9 mouse cellular contexts compared by ENCODE assay signal in genomic region chr19:5965280-5965679, GRCm38 (mm10). TPM values are rescaled to one million over a fixed set of nuclear protein-coding genes. Genes with fewer than 3 reads are reported as not detected.
DNase-seq lines count a peak whose midpoint lies in the region; ATAC-seq and TF ChIP-seq lines count a peak whose summit lies in the region.
"Had no signal": no experiment of that assay in that cellular context is flagged by ENCODE, and none has a peak within 500 bp of the region (broad histone marks: within the 10 kb centered on the region; RNA-seq: fewer than 3 reads in every experiment).

No protein-coding gene starts in this region.

- peaks cover 0 to 32% of the 10 kb centered on the region in 2 experiments; a peak in 3 of 4 replicates for H3K4me1 ChIP-seq in MEL (ENCODE audit: control insufficient read depth in 1 of 2, insufficient read depth in 2 of 2, low read length in 2 of 2)
- peaks cover 77% of the 10 kb centered on the region for H3K4me1 ChIP-seq in liver, embryonic 12.5 days
- peaks cover 9% of the 10 kb centered on the region for H3K4me1 ChIP-seq in neural tube, embryonic 14.5 days (ENCODE audit: control insufficient read depth, insufficient read depth, low read length)

- no peaks in the 10 kb centered on the region for H3K27me3 ChIP-seq in MEL (ENCODE audit: control insufficient read depth in 1 of 2, insufficient read depth in 2 of 2, low read length in 2 of 2)
- no peaks in the 10 kb centered on the region for H3K27me3 ChIP-seq in liver, embryonic 12.5 days (replicated peaks)
- no peaks in the 10 kb centered on the region for H3K27me3 ChIP-seq in neural tube, embryonic 14.5 days (ENCODE audit: control insufficient read depth, insufficient read depth, low read length)

- DNase-seq in 416B (ENCODE audit: low read depth) (peak; percentile 88), MEL (ENCODE audit: low read depth, low spot score) (peak; percentile 93)
- DNase-seq in cerebellum, postnatal 10 days = peak; percentile 88 to 90
- peak; percentile 57 to 62 for DNase-seq in gastrocnemius, adult 8-10 months (ENCODE audit: low spot score in 2 of 2)
- peak; percentile 84 for DNase-seq in kidney, adult 9 months
- DNase-seq in thymus, postnatal 0 days (ENCODE audit: low spot score) = peak; percentile 87

- H3K4me3 ChIP-seq in MEL (ENCODE audit: control insufficient read depth in 1 of 2, insufficient read depth in 1 of 2, low read depth in 2 of 2, low read length in 2 of 2) = peak overlapping the region in 1 of 2 experiments; percentile 88; a peak in 2 of 4 replicates
- H3K4me3 ChIP-seq in liver, embryonic 12.5 days = 0 out of 2 replicates have a peak overlapping the region, but pooled peaks have one; percentile 81
- no peak overlapping the region for H3K4me3 ChIP-seq in neural tube, embryonic 14.5 days (ENCODE audit: low read depth, low read length)

- H3K36me3 ChIP-seq in MEL (ENCODE audit: control insufficient read depth in 1 of 2, insufficient read depth in 2 of 2, low read length in 2 of 2) = peaks cover 0 to 22% of the 10 kb centered on the region in 2 experiments; a peak in 3 of 4 replicates
- H3K36me3 ChIP-seq in liver, embryonic 12.5 days = peaks cover 17% of the 10 kb centered on the region
- no peaks in the 10 kb centered on the region for H3K36me3 ChIP-seq in neural tube, embryonic 14.5 days (ENCODE audit: control insufficient read depth, insufficient read depth, low read length)

- peak overlapping the region; percentile 92 for H3K4me2 ChIP-seq in liver, embryonic 12.5 days
- no peak overlapping the region for H3K4me2 ChIP-seq in neural tube, embryonic 14.5 days (ENCODE audit: low read depth, low read length)

- H3K27ac ChIP-seq in MEL (ENCODE audit: control insufficient read depth, low read depth, low read length) = peak overlapping the region; percentile 91
- H3K27ac ChIP-seq in liver, embryonic 12.5 days = peak overlapping the region; percentile 88
- no peak overlapping the region for H3K27ac ChIP-seq in neural tube, embryonic 14.5 days (ENCODE audit: low read depth, low read length)

- peak in 1 of 2 experiments; percentile 43; a peak in 1 of 4 replicates for TF ChIP-seq EP300 in MEL (IDR thresholded peaks at IDR 0.05; ENCODE audit: low read depth in 1 of 2, low read length in 2 of 2)

- no peak for TF ChIP-seq POLR2A in MEL (IDR thresholded peaks at IDR 0.05; ENCODE audit: control insufficient read depth in 1 of 2, insufficient read depth in 1 of 2, low read depth in 1 of 2, low read length in 2 of 2, poor library complexity in 1 of 2)

- TF ChIP-seq RAD21 in MEL (IDR thresholded peaks at IDR 0.05; ENCODE audit: low read depth, low read length) = peak; percentile 99

- TF ChIP-seq CTCF in MEL (IDR thresholded peaks at IDR 0.05 in 2 of 3, conservative IDR thresholded peaks at IDR 0.05 in 1 of 3; ENCODE audit: control insufficient read depth in 1 of 3, insufficient read depth in 1 of 3, low read depth in 2 of 3, low read length in 3 of 3, poor library complexity in 1 of 3, severe bottlenecking in 1 of 3) = peak; percentile 92 to 99 (median 92)

- H3K9ac ChIP-seq in MEL (ENCODE audit: control insufficient read depth, low read depth, low read length, poor library complexity, severe bottlenecking) = peak overlapping the region; percentile 77
- peak overlapping the region; percentile 86 for H3K9ac ChIP-seq in liver, embryonic 12.5 days
- no peak overlapping the region for H3K9ac ChIP-seq in neural tube, embryonic 14.5 days (replicated peaks; ENCODE audit: low read depth, low read length)

- ATAC-seq in liver, embryonic 12.5 days = no peak
- peak; percentile 60; the same call in 1 of the 2 replicates for ATAC-seq in neural tube, embryonic 14.5 days (ENCODE audit: low read depth)

- no peaks in the 10 kb centered on the region for H3K9me3 ChIP-seq in MEL (replicated peaks; ENCODE audit: insufficient read depth, low read length)
- no peaks in the 10 kb centered on the region for H3K9me3 ChIP-seq in liver, embryonic 12.5 days (replicated peaks)
- H3K9me3 ChIP-seq in neural tube, embryonic 14.5 days (ENCODE audit: control insufficient read depth, low read length) = no peaks in the 10 kb centered on the region

- 5% methylated on average over 4 of the region's 4 CpGs for WGBS in liver, embryonic 12.5 days (ENCODE audit: insufficient replicate concordance)
- 14% methylated on average over 4 of the region's 4 CpGs for WGBS in neural tube, embryonic 14.5 days

- H3K79me2 ChIP-seq in MEL (ENCODE audit: control insufficient read depth, insufficient read depth, low read length, poor library complexity) = peaks cover 27% of the 10 kb centered on the region

TF ChIP-seq in MEL, 35 proteins besides CTCF, POLR2A, EP300 and RAD21 (continues in another document):
- peak; percentile 50; the same call in 1 of the 2 replicates for TF ChIP-seq TBP (IDR thresholded peaks at IDR 0.05; ENCODE audit: low read depth, low read length)
- 0 out of 2 replicates have a peak, but pooled peaks have one; percentile 40 for TF ChIP-seq MYC (IDR thresholded peaks at IDR 0.05; ENCODE audit: low read depth, low read length)
- no peak for TF ChIP-seq UBTF (IDR thresholded peaks at IDR 0.05; ENCODE audit: borderline replicate concordance, insufficient read depth, low read depth, low read length)
- 0 out of 2 replicates have a peak, but pooled peaks have one; percentile 41 for TF ChIP-seq ETS1 (IDR thresholded peaks at IDR 0.05; ENCODE audit: low read depth, low read length)
- no peak for TF ChIP-seq POLR2AphosphoS2 (IDR thresholded peaks at IDR 0.05; ENCODE audit: low read length)
- TF ChIP-seq CHD2 (IDR thresholded peaks at IDR 0.05; ENCODE audit: low read length) = no peak
- no peak; the same call in 1 of the 2 replicates for TF ChIP-seq TCF12 (IDR thresholded peaks at IDR 0.05; ENCODE audit: low read depth, low read length)
- TF ChIP-seq JUND (IDR thresholded peaks at IDR 0.05; ENCODE audit: low read depth, low read length) = no peak
- no peak for TF ChIP-seq BHLHE40 (IDR thresholded peaks at IDR 0.05; ENCODE audit: borderline replicate concordance, low read depth, low read length)
- peak; percentile 99 for TF ChIP-seq SMC3 (IDR thresholded peaks at IDR 0.05; ENCODE audit: low read depth, low read length)
- TF ChIP-seq CHD1 (IDR thresholded peaks at IDR 0.05; ENCODE audit: low read depth, low read length) = no peak
- no peak for TF ChIP-seq MYB (IDR thresholded peaks at IDR 0.05; ENCODE audit: low read depth, low read length)
- TF ChIP-seq GABPA (IDR thresholded peaks at IDR 0.05; ENCODE audit: low read depth, low read length) = no peak
- TF ChIP-seq MXI1 (IDR thresholded peaks at IDR 0.05; ENCODE audit: low read depth, low read length) = peak; percentile 47
- no peak for TF ChIP-seq NELFE (IDR thresholded peaks at IDR 0.05; ENCODE audit: low read depth, low read length)
- no peak for TF ChIP-seq ZKSCAN1 (IDR thresholded peaks at IDR 0.05; ENCODE audit: low read depth, low read length)
- TF ChIP-seq HCFC1 (IDR thresholded peaks at IDR 0.05; ENCODE audit: low read depth, low read length) = peak; percentile 45; the same call in 1 of the 2 replicates

RNA-seq across cellular contexts. Expression of gene Pola2, which starts 1.3 kb away (rescaled TPM):
- 75.3 and 77.3 TPM in 2 replicates for total RNA-seq in MEL (2012; rRNA removed)
- polyA plus RNA-seq in MEL (2012; ENCODE audit: insufficient read depth in 1 of 2, insufficient read length in 2 of 2, low read depth in 1 of 2, low replicate concordance in 2 of 2, missing spikeins in 1 of 2) = 100 to 1,000 TPM in 1 of 2 experiments, 10 to 100 TPM in 1; 99.4 to 126 TPM
- total RNA-seq in gastrocnemius, adult 8-10 months (2022) = 1 to 10 TPM; 4.5 to 9.4 (median 7.2) TPM
- 79.7 and 83.2 TPM in 2 replicates for polyA plus RNA-seq in liver, embryonic 12.5 days (2016; fragmentation: Nextera tagmentation; extraction: Ambion mirVana)
- polyA plus RNA-seq in neural tube, embryonic 14.5 days (2014; fragmentation: Nextera tagmentation; extraction: Ambion mirVana) = 18.0 and 21.6 TPM in 2 replicates
- polyA plus RNA-seq in thymus, postnatal 0 days (2015; fragmentation: Nextera tagmentation; extraction: Ambion mirVana) = 61.4 and 71.4 TPM in 2 replicates

RNA-seq across cellular contexts. Expression of gene Slc22a20, which starts 20.7 kb away (rescaled TPM):
- not detected in 2 replicates for total RNA-seq in MEL (2012; rRNA removed)
- polyA plus RNA-seq in MEL (2012; ENCODE audit: insufficient read depth in 1 of 2, insufficient read length in 2 of 2, low read depth in 1 of 2, low replicate concordance in 2 of 2, missing spikeins in 1 of 2) = not detected
- total RNA-seq in gastrocnemius, adult 8-10 months (2022) = not detected
- polyA plus RNA-seq in liver, embryonic 12.5 days (2016; fragmentation: Nextera tagmentation; extraction: Ambion mirVana) = not detected in 2 replicates
- polyA plus RNA-seq in neural tube, embryonic 14.5 days (2014; fragmentation: Nextera tagmentation; extraction: Ambion mirVana) = not detected in 2 replicates
- polyA plus RNA-seq in thymus, postnatal 0 days (2015; fragmentation: Nextera tagmentation; extraction: Ambion mirVana) = not detected in 2 replicates
- total RNA-seq: left cerebral cortex, adult 8-10 months had no signal

RNA-seq across cellular contexts. Expression of gene Cdc42ep2, which starts 40.7 kb away (rescaled TPM):
- total RNA-seq in MEL (2012; rRNA removed) = 0.75 and 1.1 TPM in 2 replicates
- polyA plus RNA-seq in MEL (2012; ENCODE audit: insufficient read depth in 1 of 2, insufficient read length in 2 of 2, low read depth in 1 of 2, low replicate concordance in 2 of 2, missing spikeins in 1 of 2) = 1 to 10 TPM in 1 of 2 experiments, not detected in 1; 1.7 TPM
- 1 to 10 TPM; 8.6 to 9.9 (median 8.7) TPM for total RNA-seq in gastrocnemius, adult 8-10 months (2022)
- 3.4 and 3.6 TPM in 2 replicates for polyA plus RNA-seq in liver, embryonic 12.5 days (2016; fragmentation: Nextera tagmentation; extraction: Ambion mirVana)
- polyA plus RNA-seq in neural tube, embryonic 14.5 days (2014; fragmentation: Nextera tagmentation; extraction: Ambion mirVana) = 16.7 and 17.4 TPM in 2 replicates
- polyA plus RNA-seq in thymus, postnatal 0 days (2015; fragmentation: Nextera tagmentation; extraction: Ambion mirVana) = 5.2 and 6.7 TPM in 2 replicates

RNA-seq across cellular contexts. Expression of gene Capn1, which starts 50.4 kb away (rescaled TPM):
- total RNA-seq in MEL (2012; rRNA removed) = 42.5 and 43.4 TPM in 2 replicates
- 10 to 100 TPM in 1 of 2 experiments, not detected in 1; 75.2 TPM for polyA plus RNA-seq in MEL (2012; ENCODE audit: insufficient read depth in 1 of 2, insufficient read length in 2 of 2, low read depth in 1 of 2, low replicate concordance in 2 of 2, missing spikeins in 1 of 2)
- total RNA-seq in gastrocnemius, adult 8-10 months (2022) = 100 to 1,000 TPM in 1 of 4 experiments, 10 to 100 TPM in 3; 85.0 to 113 (median 89.0) TPM
- 37.7 and 38.5 TPM in 2 replicates for polyA plus RNA-seq in liver, embryonic 12.5 days (2016; fragmentation: Nextera tagmentation; extraction: Ambion mirVana)
- polyA plus RNA-seq in neural tube, embryonic 14.5 days (2014; fragmentation: Nextera tagmentation; extraction: Ambion mirVana) = 3.4 and 7.0 TPM in 2 replicates
- polyA plus RNA-seq in thymus, postnatal 0 days (2015; fragmentation: Nextera tagmentation; extraction: Ambion mirVana) = 19.8 and 21.6 TPM in 2 replicates

RNA-seq across cellular contexts. Expression of gene Dpf2, which starts 52.5 kb away (rescaled TPM):
- total RNA-seq in MEL (2012; rRNA removed) = 45.7 and 58.6 TPM in 2 replicates
- polyA plus RNA-seq in MEL (2012; ENCODE audit: insufficient read depth in 1 of 2, insufficient read length in 2 of 2, low read depth in 1 of 2, low replicate concordance in 2 of 2, missing spikeins in 1 of 2) = 100 to 1,000 TPM; 133 to 166 TPM
- total RNA-seq in gastrocnemius, adult 8-10 months (2022) = 10 to 100 TPM; 70.5 to 97.8 (median 77.4) TPM
- 73.2 and 74.9 TPM in 2 replicates for polyA plus RNA-seq in liver, embryonic 12.5 days (2016; fragmentation: Nextera tagmentation; extraction: Ambion mirVana)
- polyA plus RNA-seq in neural tube, embryonic 14.5 days (2014; fragmentation: Nextera tagmentation; extraction: Ambion mirVana) = 85.3 and 102 TPM in 2 replicates
- 104 and 116 TPM in 2 replicates for polyA plus RNA-seq in thymus, postnatal 0 days (2015; fragmentation: Nextera tagmentation; extraction: Ambion mirVana)
